In the genomic region with DNA sequence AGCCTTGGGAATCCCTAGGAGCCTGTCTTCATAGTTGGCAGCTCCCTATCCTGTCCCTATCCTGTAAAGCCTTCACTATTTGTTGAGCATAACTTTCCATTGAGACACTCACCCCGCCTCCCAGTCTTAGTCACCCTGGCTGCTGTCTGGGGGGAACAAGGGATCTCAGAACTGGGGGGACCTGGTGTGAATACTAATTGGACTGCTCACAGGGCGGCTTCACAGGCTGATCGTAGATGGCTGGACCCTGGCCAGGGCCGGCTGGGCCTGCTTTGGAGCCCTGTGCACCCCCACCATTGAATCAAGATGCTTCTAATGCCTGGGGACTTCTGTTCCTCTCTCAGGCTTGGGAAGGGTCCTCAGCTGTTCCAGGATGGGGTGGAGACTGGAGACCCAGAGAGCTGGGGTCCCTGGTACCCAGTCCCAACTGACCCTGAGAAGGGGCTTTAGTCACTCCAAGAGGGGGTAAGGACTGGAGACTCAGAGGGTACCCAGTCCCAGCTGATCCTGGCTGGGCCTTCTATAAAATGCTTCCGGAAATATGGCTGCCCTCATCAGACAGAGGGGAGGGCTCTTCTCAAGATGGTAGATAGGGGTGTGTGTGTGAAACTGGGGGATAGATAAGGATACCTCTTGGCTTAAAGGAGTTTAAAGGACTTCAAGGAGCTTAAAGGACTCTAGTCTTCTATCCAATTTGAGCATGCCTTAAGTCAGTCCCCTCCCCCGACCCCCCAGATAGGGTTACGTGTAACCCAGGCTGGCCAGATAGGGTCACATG, we compare ENCODE assay signal across 13 mouse cellular contexts. TPM values are rescaled to one million over a fixed set of nuclear protein-coding genes. Genes with fewer than 3 reads are reported as not detected.
DNase-seq lines count a peak whose midpoint lies in the region; ATAC-seq lines count a peak whose summit lies in the region.
"Had no signal": no experiment of that assay in that cellular context is flagged by ENCODE, and none has a peak within 500 bp of the region (broad histone marks: within the 10 kb centered on the region; RNA-seq: fewer than 3 reads in every experiment).

No protein-coding gene starts in this region.

- no peaks in the 10 kb centered on the region for H3K27me3 ChIP-seq in forebrain, embryonic 14.5 days (replicated peaks; ENCODE audit: control insufficient read depth, insufficient read depth, low read length)
- H3K27me3 ChIP-seq in hindbrain, embryonic 16.5 days (replicated peaks; ENCODE audit: control insufficient read depth, insufficient read depth, low read length) = no peaks in the 10 kb centered on the region
- H3K27me3 ChIP-seq in neural tube, embryonic 13.5 days = no peaks in the 10 kb centered on the region
- H3K27me3 ChIP-seq: embryonic facial prominence, embryonic 12.5 days; liver, embryonic 13.5 days had no signal

- H3K36me3 ChIP-seq in forebrain, embryonic 14.5 days (ENCODE audit: control insufficient read depth, insufficient read depth, low read length) = no peaks in the 10 kb centered on the region
- no peaks in the 10 kb centered on the region for H3K36me3 ChIP-seq in hindbrain, embryonic 16.5 days (ENCODE audit: control insufficient read depth, insufficient read depth, low read length)
- H3K36me3 ChIP-seq in neural tube, embryonic 13.5 days = no peaks in the 10 kb centered on the region
- H3K36me3 ChIP-seq: embryonic facial prominence, embryonic 12.5 days; G1E; liver, embryonic 13.5 days had no signal

- H3K9ac ChIP-seq in forebrain, embryonic 14.5 days (ENCODE audit: low read length) = no peak overlapping the region
- no peak overlapping the region for H3K9ac ChIP-seq in hindbrain, embryonic 16.5 days (ENCODE audit: low read depth, low read length)
- H3K9ac ChIP-seq in neural tube, embryonic 13.5 days = no peak overlapping the region
- H3K9ac ChIP-seq: embryonic facial prominence, embryonic 12.5 days; liver, embryonic 13.5 days had no signal

- no peaks in the 10 kb centered on the region for H3K9me3 ChIP-seq in forebrain, embryonic 14.5 days (replicated peaks; ENCODE audit: control insufficient read depth, low read length)
- H3K9me3 ChIP-seq in hindbrain, embryonic 16.5 days (ENCODE audit: control insufficient read depth, low read length) = no peaks in the 10 kb centered on the region
- H3K9me3 ChIP-seq in neural tube, embryonic 13.5 days = no peaks in the 10 kb centered on the region
- H3K9me3 ChIP-seq: embryonic facial prominence, embryonic 12.5 days; G1E; liver, embryonic 13.5 days had no signal

- H3K4me2 ChIP-seq in forebrain, embryonic 14.5 days (ENCODE audit: low read length) = no peak overlapping the region
- no peak overlapping the region for H3K4me2 ChIP-seq in hindbrain, embryonic 16.5 days (ENCODE audit: low read length)
- H3K4me2 ChIP-seq in neural tube, embryonic 13.5 days = no peak overlapping the region
- H3K4me2 ChIP-seq: embryonic facial prominence, embryonic 12.5 days; liver, embryonic 13.5 days had no signal

- DNase-seq in left cerebral cortex, postnatal 10 days (ENCODE audit: extremely low spot score in 1 of 2, low spot score in 2 of 2) = peak; percentile 73 to 83
- no peak for DNase-seq in left cerebral cortex, adult 11 months (ENCODE audit: low spot score)
- peak; percentile 90 for DNase-seq in forebrain, embryonic 14.5 days (ENCODE audit: low spot score)
- DNase-seq in retina, postnatal 1 day = no peak
- DNase-seq in heart, adult 11 months = no peak
- DNase-seq: heart, postnatal 36 days; kidney, postnatal 25 days; liver, embryonic 13.5 days; thymus, postnatal 36 days had no signal

- no peak overlapping the region for H3K4me3 ChIP-seq in forebrain, embryonic 14.5 days (ENCODE audit: low read depth, low read length)
- H3K4me3 ChIP-seq in hindbrain, embryonic 16.5 days (ENCODE audit: low read length) = no peak overlapping the region
- no peak overlapping the region for H3K4me3 ChIP-seq in neural tube, embryonic 13.5 days
- H3K4me3 ChIP-seq: embryonic facial prominence, embryonic 12.5 days; liver, embryonic 13.5 days had no signal

- WGBS in forebrain, embryonic 14.5 days = 44% methylated on average over 7 of the region's 7 CpGs
- 57% methylated on average over 7 of the region's 7 CpGs for WGBS in hindbrain, embryonic 16.5 days
- 65% methylated on average over 7 of the region's 7 CpGs for WGBS in neural tube, embryonic 13.5 days

- H3K4me1 ChIP-seq in forebrain, embryonic 14.5 days (ENCODE audit: control insufficient read depth, insufficient read depth, low read length) = peaks cover 23% of the 10 kb centered on the region
- H3K4me1 ChIP-seq in hindbrain, embryonic 16.5 days (ENCODE audit: control insufficient read depth, insufficient read depth, low read depth, low read length) = peaks cover 14% of the 10 kb centered on the region; the same call in 1 of the 2 replicates
- peaks cover 30% of the 10 kb centered on the region for H3K4me1 ChIP-seq in neural tube, embryonic 13.5 days (replicated peaks)
- H3K4me1 ChIP-seq: embryonic facial prominence, embryonic 12.5 days had no signal

- intact Hi-C loops in left cerebral cortex, postnatal 10 days (cut with DNase I) = no loop called here

- H3K27ac ChIP-seq in forebrain, embryonic 14.5 days (ENCODE audit: low read depth, low read length) = peak overlapping the region; percentile 65
- H3K27ac ChIP-seq in hindbrain, embryonic 16.5 days (ENCODE audit: low read depth, low read length) = peak overlapping the region; percentile 54; the same call in 1 of the 2 replicates
- peak overlapping the region; percentile 72 for H3K27ac ChIP-seq in neural tube, embryonic 13.5 days (replicated peaks)
- H3K27ac ChIP-seq: embryonic facial prominence, embryonic 12.5 days; liver, embryonic 13.5 days had no signal

- ATAC-seq in forebrain, embryonic 14.5 days = peak; percentile 81
- ATAC-seq in hindbrain, embryonic 16.5 days = peak; percentile 85
- peak; percentile 80 for ATAC-seq in neural tube, embryonic 13.5 days (ENCODE audit: low read depth)

RNA-seq across cellular contexts. Expression of gene Amz1, which starts 2.3 kb away (rescaled TPM):
- total RNA-seq in left cerebral cortex, postnatal 10 days (2021) = 10 to 100 TPM; 24.0 to 25.3 TPM
- polyA plus RNA-seq in forebrain, embryonic 14.5 days (2014; fragmentation: Nextera tagmentation; extraction: Ambion mirVana) = 2.6 and 3.6 TPM in 2 replicates
- 6.3 and 6.6 TPM in 2 replicates for polyA plus RNA-seq in hindbrain, embryonic 16.5 days (2015; fragmentation: Nextera tagmentation; extraction: Ambion mirVana)
- 1.6 and 2.1 TPM in 2 replicates for polyA plus RNA-seq in neural tube, embryonic 13.5 days (2015; fragmentation: Nextera tagmentation; extraction: Ambion mirVana)

RNA-seq across cellular contexts. Expression of gene Brat1, which starts 21.4 kb away (rescaled TPM):
- 10 to 100 TPM; 26.5 to 28.8 TPM for total RNA-seq in left cerebral cortex, postnatal 10 days (2021)
- 14.3 and 19.8 TPM in 2 replicates for polyA plus RNA-seq in forebrain, embryonic 14.5 days (2014; fragmentation: Nextera tagmentation; extraction: Ambion mirVana)
- 24.3 and 27.4 TPM in 2 replicates for polyA plus RNA-seq in hindbrain, embryonic 16.5 days (2015; fragmentation: Nextera tagmentation; extraction: Ambion mirVana)
- polyA plus RNA-seq in neural tube, embryonic 13.5 days (2015; fragmentation: Nextera tagmentation; extraction: Ambion mirVana) = 23.5 and 25.8 TPM in 2 replicates

RNA-seq across cellular contexts. Expression of gene Iqce, which starts 24.1 kb away (rescaled TPM):
- total RNA-seq in left cerebral cortex, postnatal 10 days (2021) = 10 to 100 TPM; 50.8 to 60.9 TPM
- 13.4 and 18.9 TPM in 2 replicates for polyA plus RNA-seq in forebrain, embryonic 14.5 days (2014; fragmentation: Nextera tagmentation; extraction: Ambion mirVana)
- 27.9 and 28.6 TPM in 2 replicates for polyA plus RNA-seq in hindbrain, embryonic 16.5 days (2015; fragmentation: Nextera tagmentation; extraction: Ambion mirVana)
- 22.9 and 24.1 TPM in 2 replicates for polyA plus RNA-seq in neural tube, embryonic 13.5 days (2015; fragmentation: Nextera tagmentation; extraction: Ambion mirVana)

Comparison
In these comparisons a context has a peak if more than half of its experiments do, and no peak if none do; other contexts are left out.
1. DNase-seq: peak in left cerebral cortex, postnatal 10 days (2 of 2) and forebrain, embryonic 14.5 days (single experiment); none in left cerebral cortex, adult 11 months (single experiment), retina, postnatal 1 day (single experiment) and heart, adult 11 months (single experiment).
2. Peak in every context shown above with its lines, with median percentiles within 50 percentile points of each other: ATAC-seq and H3K27ac ChIP-seq.